Mouse (Mus musculus) liver, embryonic 14.5 days (tissue): ENCODE measurements at regions not wholly inside any gene's neighbourhood (a gene's known extent, or its start where the extent isn't known, plus 50 kb on each side); places are given as distances from the start of the nearest gene placed in this dataset.

Experiments used
- CTCF ChIP-seq: IDR thresholded peaks from 2 replicates; pipeline ENCODE4 v1.5.1; 2016; ENCODE audit warnings: antibody characterized with exemption, low read depth, control low read depth
- EP300 ChIP-seq: IDR thresholded peaks from 2 replicates; pipeline ENCODE4 v1.6.1; 2016; ENCODE audit warnings: antibody characterized with exemption, low read depth

DNA sequence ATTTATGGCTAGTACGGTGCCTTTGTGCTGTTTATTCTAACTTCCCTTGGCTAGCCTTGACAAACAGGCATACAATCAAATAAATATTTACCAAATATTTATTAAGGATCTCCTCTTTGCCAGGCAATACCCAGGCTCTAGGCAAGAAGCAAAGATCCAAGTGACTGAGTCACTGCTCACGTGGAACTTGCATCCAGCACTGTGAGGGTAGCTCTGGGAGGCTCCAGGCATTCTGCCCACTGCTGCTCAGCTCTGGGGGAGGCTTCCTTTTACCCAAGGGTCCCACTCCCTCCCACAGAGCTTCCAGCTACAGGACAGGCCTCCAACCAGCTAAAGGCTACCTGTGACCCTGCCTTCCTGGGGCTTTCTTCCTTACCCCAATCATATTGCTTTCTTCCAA, 130.1 kb downstream of the Nectin1 start:
- no peak for TF ChIP-seq CTCF
- no peak for TF ChIP-seq EP300
